Mouse (Mus musculus) cerebral cortex, adult 2 months (tissue): Measurements from ENCODE around the gene Serpinb8.

Experiments
- WGBS: fragments of 180-500 bp; shearing (Covaris S2); methylation state at CpG from one replicate; pipeline ENCODE4 v1.1.7; 2018; 5-methylcytosine and 5-hydroxymethylcytosine counted together

Serpinb8 gene

DNA sequence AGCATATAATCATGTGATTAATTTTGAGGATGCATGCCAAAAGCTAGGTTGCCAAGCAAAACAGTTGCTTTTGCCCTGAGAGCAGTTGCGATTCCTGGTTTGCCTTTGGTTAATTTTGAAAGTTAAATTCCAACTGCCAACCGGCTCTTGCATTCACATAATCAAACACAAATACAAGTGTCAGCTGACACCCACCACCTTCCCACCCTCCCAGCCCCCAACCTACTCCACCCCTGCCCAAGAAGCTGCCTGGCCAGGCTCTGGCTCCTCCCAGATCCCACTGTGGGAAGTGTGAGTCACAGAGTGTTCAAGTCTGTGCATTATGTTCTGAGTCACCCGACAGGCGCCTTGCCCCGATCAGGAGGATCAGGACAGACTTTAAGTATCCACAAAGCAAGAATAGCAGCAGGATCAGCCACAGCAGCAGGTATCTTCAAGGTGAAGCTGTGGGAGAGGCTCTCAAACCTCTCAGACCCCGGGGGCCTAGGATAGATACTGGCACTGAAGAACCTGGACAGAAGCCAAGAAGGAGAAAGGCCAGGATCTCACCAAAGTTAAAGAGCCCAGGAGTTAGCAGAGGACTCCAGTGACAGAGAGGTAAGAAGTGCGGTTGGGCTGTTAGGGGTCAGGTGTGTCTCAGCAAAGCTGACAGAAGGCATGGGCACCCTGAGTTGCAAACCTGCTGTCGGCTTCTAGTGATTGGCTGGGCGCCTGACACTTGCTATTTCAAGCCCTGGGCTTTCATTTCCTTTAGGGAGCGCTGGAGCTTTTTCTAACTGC lies at the start of gene Serpinb8:
Gene Serpinb8, plus strand, starts transcription at position 316 of the 780 bp plus-strand sequence.
- WGBS, result 19% methylated on average over 10 of the region's 10 CpGs

DNA sequence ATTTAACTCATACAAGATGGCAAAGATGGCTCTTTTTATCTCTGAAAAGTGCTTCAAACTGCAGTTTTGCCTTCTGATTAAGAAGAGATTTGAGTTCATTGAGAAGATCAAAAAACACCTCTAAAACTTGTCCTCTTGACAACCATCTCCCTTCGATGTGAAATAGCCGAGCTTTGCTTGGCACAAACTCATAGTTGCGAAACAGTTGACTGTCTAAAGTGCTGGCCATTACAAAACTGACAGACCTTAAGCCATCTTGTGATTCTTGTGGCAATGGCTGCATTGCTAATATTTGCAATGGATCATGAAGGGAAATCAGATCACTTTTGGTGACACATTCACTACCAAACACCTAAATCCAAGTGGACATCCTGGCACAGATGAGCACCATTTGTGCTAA lies 30.3 kb upstream of the Serpinb8 start:
- 62% methylated on average over 3 of the region's 3 CpGs for WGBS

DNA sequence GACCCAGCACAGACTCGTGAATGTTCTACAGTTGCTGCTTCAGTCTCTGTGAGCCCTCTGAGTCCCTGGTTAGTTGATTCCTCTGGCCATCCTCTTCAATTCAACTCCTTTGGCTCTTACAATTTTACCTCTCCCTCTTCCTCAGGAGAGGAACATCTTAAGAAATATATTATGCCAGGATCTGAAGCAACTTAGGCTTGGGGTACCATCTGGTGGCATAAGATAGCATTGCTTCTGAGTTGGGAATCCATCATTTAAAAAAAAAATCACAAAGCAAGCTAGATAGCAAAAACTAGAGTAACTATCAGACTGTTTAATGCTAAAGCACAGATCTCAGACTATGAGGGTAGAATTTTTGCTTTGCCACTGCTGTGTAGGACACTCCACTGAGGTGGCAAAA lies 27.7 kb upstream of the Serpinb8 start:
- WGBS, result 71% methylated on average over 1 of the region's 1 CpGs

DNA sequence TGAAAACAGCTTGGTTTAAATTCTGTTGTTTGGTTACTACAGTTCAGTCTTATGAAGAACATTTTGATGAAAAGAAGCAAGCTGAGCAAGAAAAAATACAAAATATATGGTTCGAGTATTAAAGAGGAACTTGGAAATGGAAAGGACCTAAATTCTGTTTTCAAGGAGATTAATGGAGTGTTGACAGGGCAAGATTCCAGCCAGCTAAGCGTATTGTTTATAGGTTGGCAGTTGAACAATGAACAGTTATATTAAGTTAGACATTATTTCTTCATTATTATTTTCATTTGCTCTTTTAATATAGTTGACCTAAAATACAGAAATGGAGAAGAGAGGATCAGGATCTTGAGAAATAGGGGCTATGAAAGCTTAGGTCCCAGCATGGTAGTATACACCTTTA lies 13.7 kb upstream of the Serpinb8 start:
- 80% methylated on average over 2 of the region's 2 CpGs for WGBS

DNA sequence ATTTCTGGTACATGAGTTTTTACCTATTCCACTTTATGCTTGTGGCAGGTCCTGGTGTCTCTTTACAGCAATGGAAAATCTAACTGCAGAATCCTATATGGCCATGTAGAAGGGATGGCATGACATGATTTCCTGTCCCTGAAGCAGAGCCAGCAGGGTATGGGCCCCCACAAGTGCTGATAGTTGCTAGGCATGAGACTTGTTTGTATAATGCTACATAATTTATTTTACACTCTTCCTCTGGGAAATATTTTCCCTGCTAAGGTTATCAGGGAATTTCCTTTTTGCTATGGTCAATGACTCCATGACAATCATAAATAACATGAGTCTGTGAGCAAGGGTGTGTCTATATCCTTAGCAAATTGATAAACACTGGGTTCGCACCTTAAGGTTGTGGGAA lies 12.3 kb upstream of the Serpinb8 start:
- WGBS, result 81% methylated on average over 1 of the region's 1 CpGs

DNA sequence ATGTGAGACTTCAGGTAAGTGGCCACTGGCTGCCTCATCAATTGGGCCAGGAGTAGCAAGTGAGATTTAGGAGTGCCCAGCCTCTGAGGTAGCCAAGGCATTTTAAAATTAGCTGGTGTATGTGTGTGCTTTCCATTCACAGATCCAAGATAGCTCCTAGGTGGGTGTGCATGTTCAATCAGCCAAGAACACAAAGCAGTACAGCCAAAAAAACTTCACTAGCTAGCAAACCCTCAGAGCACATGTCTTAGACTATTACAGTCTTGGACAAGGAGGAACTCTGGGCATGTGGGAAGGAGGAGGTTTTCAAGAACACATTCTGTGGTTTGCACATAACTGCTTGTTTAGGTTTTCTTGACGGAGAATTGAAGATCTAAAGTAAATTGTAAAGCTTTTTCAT lies 8.6 kb upstream of the Serpinb8 start:
- WGBS, result 54% methylated on average over 1 of the region's 1 CpGs

DNA sequence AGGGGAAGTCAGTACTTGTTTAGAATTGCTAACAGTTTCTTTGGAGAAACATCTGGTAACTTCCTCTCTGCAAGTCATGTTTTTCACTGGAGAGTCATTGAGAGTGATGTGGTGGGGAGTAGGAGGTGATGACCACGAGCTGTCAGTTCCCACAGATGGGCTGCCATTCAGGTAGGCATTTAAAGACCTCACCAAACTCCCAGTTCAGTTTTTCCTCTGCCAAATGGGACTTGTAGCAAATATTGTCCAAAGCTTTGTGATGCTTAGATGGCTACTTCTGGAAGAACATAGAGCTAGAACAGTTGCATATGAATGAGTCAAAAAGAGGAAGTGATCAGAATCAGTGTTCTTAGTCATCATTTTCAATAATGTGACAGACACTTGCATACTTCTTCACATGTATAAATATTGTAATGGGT lies 5.8 kb upstream of the Serpinb8 start:
- 26% methylated on average over 1 of the region's 1 CpGs for WGBS

DNA sequence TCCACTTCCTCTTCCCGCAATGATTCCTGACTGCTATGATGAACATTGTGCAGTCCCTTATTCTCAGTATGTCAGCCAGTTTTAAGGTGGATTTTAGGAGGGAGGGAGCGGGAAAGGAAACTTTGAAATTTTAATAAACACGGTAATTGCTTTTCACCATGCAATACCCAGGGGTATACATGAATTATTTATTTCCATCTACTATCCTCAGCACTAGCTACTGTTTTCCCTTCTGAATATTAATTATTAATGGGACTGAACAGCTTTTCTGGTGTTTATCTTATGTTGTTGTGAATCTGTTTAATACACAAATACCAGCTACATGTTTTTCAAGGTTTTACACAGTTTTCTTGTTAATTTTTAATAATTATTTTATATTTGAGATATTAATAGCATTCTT lies 4.9 kb upstream of the Serpinb8 start:
- 89% methylated on average over 3 of the region's 3 CpGs for WGBS

DNA sequence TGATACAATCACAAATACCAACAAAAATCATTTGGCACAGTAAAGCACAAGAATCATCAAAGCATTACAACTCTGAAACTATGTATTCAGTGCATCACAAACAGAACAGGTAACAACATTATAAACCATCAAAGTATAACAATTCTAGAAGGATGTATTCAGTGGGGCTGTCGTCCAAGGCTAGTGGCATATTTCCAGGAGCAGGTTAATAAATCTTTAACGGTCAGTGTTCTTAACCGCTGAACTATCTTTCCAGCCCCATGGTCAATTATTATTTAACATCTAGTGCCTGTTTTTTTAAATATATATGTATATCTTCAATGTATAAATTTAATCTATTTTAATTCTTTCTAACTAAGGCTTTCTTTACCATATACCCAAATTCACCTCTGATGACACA lies 3.6 kb upstream of the Serpinb8 start:
- 94% methylated on average over 3 of the region's 3 CpGs for WGBS

DNA sequence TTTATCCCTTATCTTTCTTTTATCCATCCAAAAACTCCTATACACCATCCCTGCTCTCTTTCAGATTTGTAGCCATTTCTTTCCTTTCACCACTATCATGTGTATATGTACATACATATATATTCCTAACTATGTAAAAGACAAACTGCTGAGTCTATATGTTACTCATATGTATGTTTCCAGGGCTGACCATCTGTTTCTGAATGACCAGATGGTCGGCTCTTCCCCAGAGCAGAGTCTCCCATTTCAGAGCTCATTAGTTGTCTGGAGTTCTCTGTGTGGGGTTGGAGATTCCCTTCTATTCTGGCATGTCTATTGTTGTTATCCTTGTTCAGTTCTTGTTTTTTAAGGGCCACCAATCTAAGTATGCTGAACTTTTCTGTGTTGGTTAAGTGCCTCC lies 1.2 kb upstream of the Serpinb8 start:
- 49% methylated on average over 1 of the region's 1 CpGs for WGBS

DNA sequence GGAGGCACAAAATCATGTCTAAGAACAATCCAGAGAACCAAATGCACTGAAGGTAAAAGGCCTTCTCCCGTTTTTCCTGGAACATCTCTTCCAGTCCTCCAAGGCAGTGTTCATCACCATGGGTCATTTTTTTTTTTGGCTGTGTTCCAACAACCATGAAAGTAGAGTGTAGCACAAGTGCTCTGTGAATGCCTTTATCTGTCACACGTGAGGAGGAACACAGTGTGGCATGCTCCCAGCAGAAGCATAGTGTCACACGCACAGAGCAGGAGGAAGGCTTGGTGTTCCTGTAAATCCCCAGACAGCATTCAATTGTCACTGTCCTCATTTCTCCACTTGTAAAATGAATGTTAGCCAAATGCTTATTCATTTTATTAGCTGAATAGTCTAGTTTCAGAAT lies 2.8 kb downstream of the Serpinb8 start:
- WGBS, result 48% methylated on average over 3 of the region's 3 CpGs

DNA sequence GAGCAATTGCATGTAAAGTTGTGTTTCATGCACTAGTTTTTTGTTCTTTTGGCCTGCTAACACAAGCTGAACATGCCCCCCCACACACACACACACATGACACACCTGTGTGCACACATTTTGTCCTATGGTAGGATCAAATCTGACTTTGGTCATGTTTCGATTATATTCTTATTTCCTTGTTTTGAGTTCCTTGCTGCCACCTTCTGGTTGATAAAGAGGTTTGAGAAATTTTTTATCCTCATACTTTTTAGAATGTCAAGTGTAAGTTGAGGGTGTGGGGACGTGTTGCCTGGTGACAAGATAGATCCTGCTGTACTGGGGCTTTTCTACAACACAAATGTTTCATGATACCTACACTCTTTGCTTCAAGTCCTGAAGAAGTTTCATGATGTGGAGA lies 3.7 kb downstream of the Serpinb8 start:
- 44% methylated on average over 2 of the region's 2 CpGs for WGBS

DNA sequence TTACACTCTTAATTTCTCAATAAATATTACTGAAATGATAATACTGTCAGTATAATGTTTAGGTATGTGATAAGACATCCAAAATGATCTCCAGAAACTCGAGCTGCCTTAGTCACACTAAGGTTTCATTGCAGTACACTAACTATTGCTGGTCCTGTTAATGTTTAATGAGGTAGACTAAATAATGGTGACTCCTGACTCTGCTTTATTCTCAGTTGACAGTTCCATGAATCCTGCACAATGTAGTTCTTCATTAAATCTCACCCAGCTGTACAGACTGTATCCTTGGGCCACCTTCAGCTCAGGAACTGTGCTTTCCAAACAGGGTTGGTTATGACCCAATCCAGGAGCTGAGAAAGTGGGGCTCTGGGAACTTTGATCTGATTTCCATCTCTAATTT lies 19.1 kb downstream of the Serpinb8 start:
- whole genome bisulfite sequencing, result 60% methylated on average over 1 of the region's 1 CpGs

DNA sequence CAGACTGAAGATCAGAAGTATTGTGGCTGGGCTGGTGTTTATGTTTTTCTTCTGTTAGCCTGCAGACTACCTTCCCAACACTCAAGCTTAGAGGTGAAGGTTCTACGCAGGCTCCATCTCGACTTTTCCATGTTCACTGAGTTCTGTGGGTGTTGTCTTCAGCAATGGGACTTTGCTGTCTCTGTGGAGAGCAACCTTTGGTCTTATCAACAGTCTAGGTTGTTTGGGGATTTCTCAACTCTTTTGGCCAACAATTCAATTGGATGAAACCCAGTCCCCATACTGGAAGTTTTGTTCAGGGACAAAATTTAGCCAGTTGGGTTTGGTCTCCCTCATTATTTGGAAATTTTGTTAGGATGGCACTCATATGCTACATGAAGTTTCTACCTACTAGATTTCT lies 24.3 kb downstream of the Serpinb8 start:
- 85% methylated on average over 2 of the region's 2 CpGs for WGBS

DNA sequence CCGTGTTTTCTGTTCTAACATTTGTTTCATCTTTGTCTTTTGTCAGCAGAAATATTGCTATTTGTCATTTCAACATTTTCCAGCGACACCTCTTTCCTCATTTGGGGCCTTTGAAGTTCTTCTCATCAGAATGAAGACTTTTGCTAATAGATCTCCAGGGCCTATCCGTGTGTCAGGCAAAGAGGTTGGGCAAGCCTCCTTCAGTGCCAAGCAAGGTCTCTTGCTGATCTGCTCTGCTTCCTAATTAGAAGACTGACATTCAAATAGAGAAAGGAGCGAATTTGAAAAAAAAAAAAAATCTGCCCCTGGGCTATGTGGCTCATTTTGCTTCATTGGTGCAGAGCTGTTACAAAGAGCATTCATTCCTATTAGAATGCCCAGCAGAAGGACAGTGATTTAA lies 32.2 kb downstream of the Serpinb8 start:
- WGBS, result 59% methylated on average over 4 of the region's 4 CpGs

DNA sequence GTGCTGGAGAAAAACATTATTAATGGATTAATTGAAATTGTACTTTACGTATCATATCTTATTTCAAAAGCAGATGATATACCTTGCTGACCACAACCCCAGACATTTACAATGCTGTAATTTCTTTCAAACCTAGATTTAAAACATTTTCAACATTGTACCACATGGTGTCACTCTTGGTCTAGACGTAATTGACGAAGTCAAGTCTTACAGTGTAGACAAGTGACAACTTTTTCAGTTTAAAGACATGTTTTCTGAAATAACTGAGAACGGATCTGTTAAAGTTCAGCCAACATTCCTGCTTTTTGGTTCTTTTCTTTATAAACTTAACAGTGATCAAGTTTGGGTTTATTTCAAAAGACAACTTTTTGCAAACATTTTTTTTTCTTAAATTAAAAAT lies 46.1 kb downstream of the Serpinb8 start:
- 25% methylated on average over 4 of the region's 4 CpGs for WGBS

DNA sequence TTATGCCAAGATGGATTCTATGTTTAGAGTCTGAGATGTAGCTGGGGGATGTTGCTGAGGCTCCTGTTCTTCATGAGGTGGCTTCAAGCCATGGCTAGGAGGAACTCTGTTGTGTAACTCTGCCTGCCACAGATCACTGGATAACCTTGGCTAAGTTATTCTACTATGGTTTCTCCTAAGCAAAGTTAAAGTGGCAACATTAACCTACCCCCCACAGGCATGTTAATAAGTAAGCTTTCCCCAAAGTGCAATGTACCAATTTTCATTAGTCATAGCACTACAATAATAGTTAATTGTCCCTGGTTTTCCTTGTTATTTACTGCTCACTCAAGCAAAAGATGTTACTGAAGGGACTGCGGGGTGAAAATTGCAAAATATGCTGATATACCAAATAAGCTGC lies 48.2 kb downstream of the Serpinb8 start:
- 73% methylated on average over 1 of the region's 1 CpGs for WGBS

DNA sequence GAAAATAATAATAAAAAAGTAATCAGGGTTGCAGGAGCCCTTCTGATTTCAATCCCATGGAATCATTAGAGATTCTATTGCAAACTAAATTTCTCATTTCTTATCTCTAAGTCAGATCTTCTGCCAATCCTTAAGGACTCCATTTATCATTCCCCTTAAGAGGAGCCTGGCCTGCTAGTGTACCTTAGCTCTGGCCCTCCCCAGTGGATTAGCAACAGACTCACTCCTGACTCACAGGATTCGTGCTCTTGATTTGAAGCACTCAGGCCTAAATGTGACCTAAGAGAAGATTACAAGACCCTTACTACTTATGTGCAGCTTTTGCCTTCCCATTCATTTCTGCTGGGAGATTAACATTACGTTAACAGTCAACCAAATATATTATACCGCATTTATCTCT lies 48.7 kb downstream of the Serpinb8 start:
- 94% methylated on average over 3 of the region's 3 CpGs for WGBS

DNA sequence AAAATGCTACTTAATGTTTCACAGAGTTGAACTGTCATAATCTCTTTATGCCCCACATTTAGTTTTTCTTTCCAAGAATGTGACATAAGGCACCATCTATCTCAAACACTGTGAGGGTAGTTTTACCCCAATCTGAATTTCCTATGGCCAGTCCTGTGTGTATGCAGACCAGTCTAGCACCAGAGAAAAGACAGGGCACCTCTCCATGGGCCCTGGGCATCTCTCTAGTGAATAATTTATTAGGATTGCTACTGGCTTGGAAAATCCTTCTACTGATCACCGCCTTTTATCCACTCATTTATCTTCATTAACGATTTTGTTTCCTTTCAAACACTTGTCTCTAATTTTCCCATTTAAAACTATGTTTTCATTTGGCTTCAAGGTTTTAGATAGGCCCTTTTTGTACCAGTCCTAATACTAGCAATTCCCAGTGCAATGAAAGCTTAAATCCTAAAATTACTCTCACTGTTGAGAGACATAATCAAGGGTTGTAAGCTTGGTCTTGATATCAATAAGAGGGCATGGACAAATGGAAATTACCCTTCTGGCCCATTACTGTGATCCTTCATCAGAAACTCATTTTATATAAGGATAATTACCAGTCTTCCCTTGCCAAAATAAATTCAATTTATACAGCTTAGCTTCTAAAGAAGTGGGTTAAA lies 52.8 kb downstream of the Serpinb8 start:
- 64% methylated on average over 2 of the region's 2 CpGs for WGBS

DNA sequence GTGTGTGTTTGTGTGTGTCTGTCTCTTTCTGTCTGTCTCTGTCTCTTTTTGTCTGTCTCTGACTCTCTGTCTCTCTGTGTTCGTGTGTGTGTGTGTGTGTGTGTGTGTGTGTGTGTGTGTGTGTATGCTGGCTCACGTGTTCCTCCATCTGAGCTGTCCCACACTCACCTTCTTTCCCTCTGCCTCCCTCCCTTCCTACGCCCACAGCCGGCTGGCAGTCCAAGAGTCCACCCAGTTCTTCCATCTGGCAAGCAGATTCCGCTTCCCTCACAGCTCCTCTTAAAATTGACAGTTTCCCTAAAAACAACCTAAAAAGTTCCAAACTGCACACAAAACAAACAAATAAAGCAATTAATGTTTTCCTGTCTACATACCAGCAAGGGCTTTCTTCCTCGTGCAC lies 55.3 kb downstream of the Serpinb8 start:
- 36% methylated on average over 6 of the region's 6 CpGs for WGBS

DNA sequence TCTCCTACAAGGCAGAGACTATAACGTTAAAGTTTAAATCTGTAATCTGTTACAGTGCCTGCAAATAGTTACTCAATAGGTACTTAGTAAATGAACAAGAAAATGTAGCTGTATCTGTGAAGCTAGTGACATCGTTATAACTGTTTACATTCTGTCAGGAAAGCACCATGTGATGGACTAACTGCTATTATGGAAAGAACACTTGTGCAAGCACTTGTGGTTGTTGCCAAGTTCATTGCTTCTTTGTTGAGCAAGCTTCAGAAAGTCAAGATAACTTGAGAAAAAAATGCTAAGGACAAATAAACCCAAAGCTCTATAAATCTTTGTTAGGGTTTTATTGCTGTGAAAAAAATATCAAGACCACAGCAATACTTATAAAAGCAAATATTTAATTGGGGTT lies 67.9 kb downstream of the Serpinb8 start:
- WGBS, result 65% methylated on average over 2 of the region's 2 CpGs
